Mouse (Mus musculus) spleen, adult 2 months (tissue): ENCODE data around the gene Pex3. TPM values are rescaled to one million over a fixed set of nuclear protein-coding genes. Genes with fewer than 3 reads are reported as not detected.

Experiments used
- DNase-seq, 2 experiments: peaks; one replicate each; pipeline versions ENCODE4 v3.0.0 to v3.0.0-alpha.2; 2012 to 2021; ENCODE audit warnings: low spot score in 2 of 2, low read depth in 1 of 2
- H3K27ac ChIP-seq: fragments of 200-500 bp; 2 replicates; pipeline ENCODE4 v1.5.1; 2012; ENCODE audit warnings: low read length, inconsistent platforms; ENCODE audit not compliant: insufficient read depth
- H3K27me3 ChIP-seq: fragments of 200-500 bp; 2 replicates; pipeline ENCODE4 v1.6.1; 2012; ENCODE audit warnings: mild to moderate bottlenecking, moderate library complexity, low read length, inconsistent platforms; ENCODE audit not compliant: control insufficient read depth, insufficient read depth
- H3K36me3 ChIP-seq: fragments of 200-500 bp; 2 replicates; pipeline ENCODE4 v1.6.1; 2012; ENCODE audit warnings: mild to moderate bottlenecking, low read length, inconsistent platforms; ENCODE audit not compliant: control insufficient read depth, insufficient read depth
- H3K4me1 ChIP-seq: fragments of 200-500 bp; 2 replicates; pipeline ENCODE4 v1.6.1; 2011; ENCODE audit warnings: inconsistent platforms; ENCODE audit not compliant: control insufficient read depth, insufficient read depth, insufficient read length
- H3K4me3 ChIP-seq: fragments of 200-500 bp; 2 replicates; pipeline ENCODE4 v1.5.1; 2011; ENCODE audit warnings: mild to moderate bottlenecking, inconsistent platforms; ENCODE audit not compliant: insufficient read depth, insufficient read length; ENCODE audit errors: extremely low read depth
- CTCF ChIP-seq: fragments of 200-500 bp; IDR thresholded peaks from 2 replicates; pipeline ENCODE4 v1.5.1; 2011; ENCODE audit warnings: mild to moderate bottlenecking, inconsistent platforms; ENCODE audit not compliant: insufficient read depth, insufficient read length, insufficient replicate concordance; ENCODE audit errors: extremely low read depth
- POLR2A ChIP-seq: fragments of 200-500 bp; IDR thresholded peaks from 2 replicates; pipeline ENCODE4 v1.6.1; 2011; ENCODE audit warnings: low read depth, low read length, inconsistent platforms
- WGBS: fragments of 180-500 bp; shearing (Covaris S2); methylation state at CpG from one replicate; pipeline ENCODE4 v1.1.7; 2018; 5-methylcytosine and 5-hydroxymethylcytosine counted together
- polyA plus RNA-seq: library from polyadenylated mRNA; depleted of rRNA; stranded (reverse); fragments of >200 nt; gene quantifications from 2 replicates; pipeline ENCODE4 v1.2.3, GENCODE M21; 2012; rRNA removed

The Pex3 gene
- 2.9 and 3.0 TPM in 2 replicates for polyA plus RNA-seq

DNA sequence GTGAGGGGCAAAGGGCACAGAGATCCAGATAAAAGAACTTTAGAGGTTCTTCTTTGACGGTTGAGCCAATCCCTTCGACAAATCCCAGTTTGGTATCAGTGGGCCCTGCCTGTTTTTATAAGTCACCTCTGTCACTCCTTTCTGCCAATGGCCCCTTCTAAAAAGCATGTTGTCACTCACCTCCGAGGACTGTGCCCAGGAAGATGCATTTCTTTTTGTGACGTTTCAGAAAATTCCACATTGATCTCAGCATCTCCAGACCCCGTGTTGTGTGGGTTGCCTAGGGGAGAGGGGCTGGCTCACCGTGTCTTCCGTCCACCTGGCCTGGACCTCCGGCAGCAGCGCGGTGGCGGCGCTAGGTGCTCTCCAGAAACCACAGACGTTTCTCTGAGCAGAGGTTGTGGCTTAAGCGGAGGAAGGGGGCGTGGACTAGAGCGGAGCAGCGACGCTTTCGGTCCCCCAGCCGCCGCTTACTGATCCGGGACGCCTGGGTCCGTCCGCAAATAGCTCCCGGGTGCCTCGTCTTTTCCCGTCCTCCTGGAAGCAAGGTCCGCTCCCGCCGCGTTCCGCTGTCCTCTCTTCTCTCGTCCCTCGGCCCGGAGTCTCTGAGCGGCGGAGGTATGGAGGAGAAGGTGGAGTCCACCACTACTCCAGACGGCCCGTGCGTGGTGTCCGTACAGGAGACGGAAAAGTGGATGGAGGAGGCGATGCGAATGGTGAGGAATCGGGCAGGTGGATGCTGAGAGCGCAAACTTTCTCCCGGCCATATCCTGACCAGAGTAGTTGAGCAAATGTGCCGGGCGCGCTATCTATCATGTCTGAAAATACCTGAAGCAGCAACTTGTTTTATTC lies at the start of gene Pex3, which contains the start of gene Adat2:
Gene Pex3 (minus strand): TSS at position 497 of the 852 bp plus-strand sequence.
Gene Adat2 (plus strand): TSS at position 249 of the 852 bp plus-strand sequence.
- Histone ChIP-seq H3K4me1 (no peaks in the 10 kb centered on the region), H3K36me3 (peaks cover 2% of the 10 kb centered on the region; the same call in 1 of the 2 replicates), H3K27ac (peak within 1 kb of the TSS; percentile 78), H3K4me3 (peak within 1 kb of the TSS; percentile 89), H3K27me3 (no peaks in the 10 kb centered on the region)
- under 1% methylated on average over 51 of the region's 51 CpGs for WGBS
- TF ChIP-seq POLR2A (0 out of 2 replicates have a peak, but pooled peaks have one; percentile 2), CTCF (no peak)
- peak; percentile 84 for DNase-seq

DNA sequence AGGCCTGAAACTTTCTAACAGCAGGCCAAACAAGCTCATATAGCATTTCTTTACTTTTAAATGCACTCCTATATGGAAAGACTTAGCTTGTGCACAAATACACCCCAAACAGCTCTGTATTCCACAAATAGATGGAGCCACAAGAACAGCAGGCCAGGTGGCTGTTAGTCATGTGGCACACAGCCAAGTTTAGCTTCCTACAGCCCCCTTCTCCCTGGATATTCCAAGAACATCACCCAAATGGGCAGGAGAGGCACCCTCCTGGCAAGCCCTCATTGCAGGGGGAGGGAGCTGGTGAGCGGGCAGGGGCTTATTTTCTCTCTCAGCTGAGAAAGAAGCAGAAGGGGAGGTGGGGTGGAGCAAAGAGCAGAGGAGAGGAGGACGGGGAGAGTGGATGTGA lies 48.0 kb upstream of the Pex3 start:
- DNase-seq = no peak
- TF ChIP-seq CTCF = no peak
- no peak for TF ChIP-seq POLR2A
- WGBS = 69% methylated on average over 2 of the region's 2 CpGs
- H3K4me1 ChIP-seq = no peaks in the 10 kb centered on the region
- no peak overlapping the region for H3K4me3 ChIP-seq
- no peak overlapping the region for H3K27ac ChIP-seq
- H3K27me3 ChIP-seq = no peaks in the 10 kb centered on the region
- H3K36me3 ChIP-seq = no peaks in the 10 kb centered on the region

DNA sequence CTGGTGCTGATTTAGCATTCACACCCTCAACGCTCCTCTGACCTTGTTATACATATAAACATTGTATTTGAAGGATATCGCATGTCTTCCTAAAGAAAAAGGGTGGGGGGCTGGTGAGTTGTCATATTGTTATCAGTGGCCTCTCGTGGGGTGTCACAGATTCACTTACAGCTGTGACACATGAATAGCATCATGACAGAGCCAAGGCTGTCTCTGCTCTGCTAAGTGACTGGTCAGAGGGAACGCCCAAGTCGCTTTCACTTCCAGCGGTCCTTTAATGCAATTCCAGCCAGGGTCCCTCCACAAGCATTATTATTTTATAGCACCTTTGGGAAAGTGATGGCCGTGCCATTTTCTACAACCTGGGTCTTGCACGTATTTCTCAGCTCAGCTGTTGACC lies 44.5 kb upstream of the Pex3 start:
- WGBS = 93% methylated on average over 8 of the region's 8 CpGs
- Histone ChIP-seq H3K36me3 (no peaks in the 10 kb centered on the region), H3K4me1 (no peaks in the 10 kb centered on the region), H3K4me3 (no peak overlapping the region), H3K27ac (no peak overlapping the region), H3K27me3 (no peaks in the 10 kb centered on the region)
- no peak for DNase-seq
- no peak for TF ChIP-seq POLR2A
- TF ChIP-seq CTCF = no peak

DNA sequence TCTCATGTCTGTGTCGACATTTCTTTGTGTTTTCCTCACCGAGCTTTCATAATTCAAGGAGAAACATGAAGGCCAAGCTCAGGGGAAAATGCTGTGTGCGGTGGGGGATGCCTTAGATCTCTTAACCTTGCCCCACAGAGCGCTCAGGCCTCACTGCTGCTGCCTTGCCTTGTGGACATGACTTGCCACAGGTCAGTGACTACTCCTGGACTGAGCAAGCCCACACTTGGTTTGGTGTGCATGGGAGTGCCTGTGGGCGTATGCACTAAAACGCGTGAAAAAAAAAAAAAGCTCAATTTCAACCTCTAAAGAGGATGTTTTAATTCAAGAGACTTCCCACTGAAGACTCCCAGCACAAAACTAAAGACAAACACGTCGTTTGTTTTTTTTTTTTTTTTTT lies 43.9 kb upstream of the Pex3 start:
- H3K36me3 ChIP-seq = no peaks in the 10 kb centered on the region
- TF ChIP-seq POLR2A = no peak
- TF ChIP-seq CTCF = no peak
- H3K4me1 ChIP-seq = no peaks in the 10 kb centered on the region
- H3K27me3 ChIP-seq = no peaks in the 10 kb centered on the region
- H3K4me3 ChIP-seq = no peak overlapping the region
- 85% methylated on average over 9 of the region's 9 CpGs for WGBS
- no peak overlapping the region for H3K27ac ChIP-seq
- DNase-seq = no peak

DNA sequence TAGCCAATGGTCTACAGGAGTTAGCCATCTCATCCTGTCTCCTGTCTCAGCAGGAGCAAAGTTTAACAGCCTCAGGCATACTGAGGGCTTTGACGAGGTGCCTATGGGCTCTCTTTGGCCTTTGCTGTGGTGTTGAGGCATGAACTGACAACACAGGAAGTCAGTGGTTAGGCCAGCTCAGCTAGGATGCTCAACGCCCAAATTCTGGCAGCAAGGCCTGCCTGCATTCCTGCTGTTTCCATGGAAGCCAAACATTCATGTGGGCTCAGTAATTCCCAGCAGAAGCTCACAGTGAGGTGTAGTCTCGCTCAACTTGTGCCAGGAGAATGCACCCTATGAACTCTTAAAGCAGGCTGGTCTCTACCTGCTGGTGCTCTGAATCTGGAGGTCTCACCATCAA lies 43.1 kb upstream of the Pex3 start:
- Histone ChIP-seq H3K36me3 (no peaks in the 10 kb centered on the region), H3K27ac (no peak overlapping the region), H3K27me3 (no peaks in the 10 kb centered on the region), H3K4me1 (no peaks in the 10 kb centered on the region), H3K4me3 (no peak overlapping the region)
- 43% methylated on average over 3 of the region's 3 CpGs for WGBS
- TF ChIP-seq POLR2A (no peak), CTCF (no peak)
- DNase-seq = no peak

DNA sequence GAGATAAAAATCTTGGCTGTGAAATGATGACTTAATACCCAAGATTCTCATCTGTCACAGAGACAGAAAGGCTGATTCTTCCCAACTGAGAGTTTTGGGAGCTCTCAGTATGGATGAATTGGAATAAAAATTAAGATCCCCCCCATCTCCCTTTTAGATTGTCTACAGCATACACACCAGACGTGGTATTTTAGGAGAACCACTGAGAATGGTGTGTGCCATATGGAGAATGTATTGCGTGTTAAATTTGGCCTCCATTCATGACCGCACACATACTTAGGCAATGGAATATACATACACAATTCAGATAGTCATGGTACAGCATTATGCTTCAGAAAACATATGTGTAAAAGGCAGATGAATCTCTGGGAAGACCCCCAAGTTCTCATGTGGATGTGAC lies 40.6 kb upstream of the Pex3 start:
- 93% methylated on average over 3 of the region's 3 CpGs for WGBS
- Histone ChIP-seq H3K4me3 (no peak overlapping the region), H3K4me1 (no peaks in the 10 kb centered on the region), H3K36me3 (no peaks in the 10 kb centered on the region), H3K27me3 (no peaks in the 10 kb centered on the region), H3K27ac (no peak overlapping the region)
- no peak for TF ChIP-seq POLR2A
- no peak for DNase-seq

DNA sequence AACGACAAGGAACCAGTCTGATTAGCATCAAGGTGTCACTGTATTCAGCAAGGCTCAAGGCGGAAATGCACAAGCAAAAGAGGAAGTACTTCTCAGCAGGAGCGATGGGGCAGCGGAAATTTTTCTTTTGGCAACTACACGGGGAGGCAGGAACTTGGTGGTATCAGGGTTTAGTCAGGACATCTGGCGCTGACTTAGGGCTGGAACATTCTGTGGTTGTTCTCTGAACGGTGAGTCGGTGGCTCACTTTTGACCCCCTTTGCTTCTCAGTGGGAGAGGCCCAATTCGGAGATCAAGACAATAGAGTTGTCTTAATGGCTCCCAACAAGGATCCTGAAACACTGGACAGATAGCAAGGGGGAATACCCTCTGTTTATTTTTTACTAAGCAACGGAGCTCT lies 39.3 kb upstream of the Pex3 start:
- DNase-seq = no peak
- WGBS = 92% methylated on average over 10 of the region's 10 CpGs
- H3K36me3 ChIP-seq = no peaks in the 10 kb centered on the region
- H3K4me3 ChIP-seq = no peak overlapping the region
- no peak overlapping the region for H3K27ac ChIP-seq
- no peaks in the 10 kb centered on the region for H3K27me3 ChIP-seq
- no peak for TF ChIP-seq CTCF
- TF ChIP-seq POLR2A = no peak
- no peaks in the 10 kb centered on the region for H3K4me1 ChIP-seq

DNA sequence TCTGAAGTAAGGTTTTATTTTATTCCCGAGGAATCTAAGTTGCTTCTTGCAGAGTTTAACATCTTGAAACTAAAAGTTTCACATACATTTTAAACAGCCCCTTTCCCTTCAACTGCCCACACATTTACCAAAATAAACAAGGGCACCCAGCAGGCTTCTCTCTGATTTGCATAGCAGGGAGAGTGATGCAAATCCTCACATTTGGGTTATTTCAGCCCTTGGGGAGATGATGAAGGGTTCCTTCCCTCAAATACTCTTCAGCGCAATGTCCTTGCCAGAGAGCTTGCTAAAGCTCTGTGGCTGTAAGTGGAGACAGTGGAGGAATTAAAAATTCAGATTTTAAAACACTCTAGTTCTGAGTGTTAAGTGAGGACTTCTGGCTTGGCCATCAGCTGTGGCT lies 35.0 kb upstream of the Pex3 start:
- no peak for TF ChIP-seq POLR2A
- TF ChIP-seq CTCF = no peak
- Histone ChIP-seq H3K27me3 (no peaks in the 10 kb centered on the region), H3K27ac (no peak overlapping the region), H3K4me3 (no peak overlapping the region), H3K4me1 (no peaks in the 10 kb centered on the region), H3K36me3 (no peaks in the 10 kb centered on the region)
- no peak for DNase-seq
- WGBS = 75% methylated on average over 2 of the region's 2 CpGs
